Mouse (Mus musculus): ENCODE results near the gene Cngb1.

GRCm38 (mm10) chr8:95202649-95203275, 103.6 kb downstream of the Cngb1 start, which contains the start of gene Kifc3:
- TF ChIP-seq EP300 (IDR thresholded peaks at IDR 0.05; ENCODE audit: insufficient read depth, low read depth, low read length), result no peak
- TF ChIP-seq CTCF (IDR thresholded peaks at IDR 0.05; ENCODE audit: low read depth, low read length), result no peak

Data from ES-Bruce4 (cell line).